Mouse (Mus musculus) small intestine, adult 2 months (tissue): ENCODE data around the gene Ndufaf3. TPM values are rescaled to one million over a fixed set of nuclear protein-coding genes. Genes with fewer than 3 reads are reported as not detected.
A peak's percentile ranks its signal among the peaks of the same experiment; 100 is the strongest.

ENCODE experiments used
- H3K27ac ChIP-seq: fragments of 200-500 bp; 2 replicates; pipeline ENCODE4 v1.5.1; 2012; ENCODE audit warnings: low read depth, low read length, control low read depth, inconsistent platforms; ENCODE audit not compliant: insufficient read depth
- H3K27me3 ChIP-seq: fragments of 200-500 bp; 2 replicates; pipeline ENCODE4 v1.6.1; 2012; ENCODE audit warnings: mild to moderate bottlenecking, moderate library complexity, low read length, inconsistent platforms; ENCODE audit not compliant: control insufficient read depth, insufficient read depth
- H3K36me3 ChIP-seq: fragments of 200-500 bp; 2 replicates; pipeline ENCODE4 v1.6.1; 2012; ENCODE audit warnings: mild to moderate bottlenecking, low read length, control low read depth, inconsistent platforms; ENCODE audit not compliant: control insufficient read depth, insufficient read depth
- H3K4me1 ChIP-seq: fragments of 200-500 bp; 2 replicates; pipeline ENCODE4 v1.6.1; 2012; ENCODE audit warnings: low read length, inconsistent platforms, mixed read lengths; ENCODE audit not compliant: control insufficient read depth, insufficient read depth, insufficient read length
- H3K4me3 ChIP-seq: fragments of 200-500 bp; 2 replicates; pipeline ENCODE4 v1.5.1; 2012; ENCODE audit warnings: low read depth, mild to moderate bottlenecking, control low read depth, inconsistent platforms, low read length, moderate library complexity
- CTCF ChIP-seq: fragments of 200-500 bp; IDR thresholded peaks from 2 replicates; pipeline ENCODE4 v1.5.1; 2012; ENCODE audit warnings: low read depth, mild to moderate bottlenecking, control low read depth, inconsistent platforms, low read length, moderate library complexity, mixed read lengths; ENCODE audit not compliant: insufficient replicate concordance, insufficient read length; ENCODE audit errors: extremely low read depth
- POLR2A ChIP-seq: fragments of 200-500 bp; IDR thresholded peaks from 2 replicates; pipeline ENCODE4 v1.6.1; 2012; ENCODE audit warnings: low read depth, mild to moderate bottlenecking, control low read depth, inconsistent platforms, low read length, moderate library complexity
- WGBS: fragments of 180-500 bp; shearing (Covaris S2); methylation state at CpG from one replicate; pipeline ENCODE4 v1.1.7; 2018; 5-methylcytosine and 5-hydroxymethylcytosine counted together
- polyA plus RNA-seq: library from polyadenylated mRNA; depleted of rRNA; stranded (reverse); fragments of >200 nt; gene quantifications from 2 replicates; pipeline ENCODE4 v1.2.3, GENCODE M21; 2012

Ndufaf3 gene
- polyA plus RNA-seq, 1 experiment: 26.2 TPM

DNA sequence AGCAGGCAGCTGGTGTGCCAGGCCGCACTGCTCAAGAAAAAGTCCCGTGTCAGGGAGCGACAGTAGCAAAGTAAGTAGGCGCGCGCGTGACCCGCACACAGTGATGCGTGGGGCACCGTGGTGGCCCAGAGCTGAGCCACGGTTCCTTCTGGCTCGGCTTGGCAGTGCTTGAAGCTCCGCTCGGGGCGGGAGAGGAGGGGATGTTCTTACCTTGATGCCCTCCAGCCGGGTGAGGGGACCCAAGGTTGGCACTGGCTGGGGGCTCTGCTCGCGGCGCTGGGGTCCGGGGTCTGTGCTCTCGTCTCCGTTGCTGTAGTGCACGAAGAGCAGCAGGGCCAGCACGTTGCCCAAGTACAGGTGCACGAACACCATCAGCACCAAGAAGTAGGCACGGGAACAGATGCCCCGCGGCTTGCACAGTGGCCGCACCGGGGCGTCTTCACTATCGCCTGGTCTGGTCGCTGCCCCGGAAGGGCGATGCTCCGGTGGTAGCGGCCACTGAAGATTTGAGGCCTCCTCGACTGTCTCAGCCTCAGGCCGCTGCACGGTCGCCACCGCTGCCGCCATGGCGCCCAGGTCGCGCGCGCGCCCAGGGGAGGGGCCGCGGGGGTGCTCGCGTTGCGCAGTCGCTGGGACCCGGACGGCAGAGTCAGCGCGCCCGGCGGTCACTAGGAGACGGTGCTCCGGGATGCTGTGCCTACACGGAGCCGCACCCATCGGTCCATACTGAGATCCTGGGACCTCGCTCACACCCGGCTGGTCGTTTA lies 29.9 kb upstream of the Ndufaf3 start, which contains the start of gene P4htm:
TSS of gene P4htm (minus strand) at position 670 of the 767 bp plus-strand sequence.
- 4% methylated on average over 69 of the region's 69 CpGs for WGBS
- Histone ChIP-seq H3K36me3 (no peaks in the 10 kb centered on the region), H3K27me3 (no peaks in the 10 kb centered on the region), H3K4me1 (peaks cover 3% of the 10 kb centered on the region; the same call in 1 of the 2 replicates), H3K4me3 (peak within 1 kb of the TSS; percentile 64), H3K27ac (no peak within 1 kb of the TSS)
- no peak for TF ChIP-seq POLR2A
- no peak for TF ChIP-seq CTCF

DNA sequence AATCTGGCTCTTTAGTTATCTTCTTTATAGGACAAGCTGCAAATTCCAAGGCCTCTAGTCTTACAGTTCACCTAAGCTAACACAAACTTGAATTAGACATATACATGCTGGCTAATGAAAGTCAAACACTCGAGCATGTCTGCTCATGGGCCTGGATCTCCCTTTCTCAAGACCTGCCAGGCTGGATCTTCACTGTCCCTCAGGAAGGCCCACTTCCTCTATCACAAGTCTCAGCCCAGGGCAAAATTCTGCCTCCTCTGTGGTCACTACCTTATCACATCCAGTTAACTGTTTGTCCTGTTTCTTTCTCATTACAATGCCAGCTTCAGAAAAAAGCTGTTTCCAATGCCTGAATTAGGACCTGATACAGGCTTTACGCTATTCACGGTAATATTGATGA lies 27.1 kb upstream of the Ndufaf3 start:
- WGBS: 71% methylated on average over 3 of the region's 3 CpGs
- no peaks in the 10 kb centered on the region for H3K36me3 ChIP-seq

DNA sequence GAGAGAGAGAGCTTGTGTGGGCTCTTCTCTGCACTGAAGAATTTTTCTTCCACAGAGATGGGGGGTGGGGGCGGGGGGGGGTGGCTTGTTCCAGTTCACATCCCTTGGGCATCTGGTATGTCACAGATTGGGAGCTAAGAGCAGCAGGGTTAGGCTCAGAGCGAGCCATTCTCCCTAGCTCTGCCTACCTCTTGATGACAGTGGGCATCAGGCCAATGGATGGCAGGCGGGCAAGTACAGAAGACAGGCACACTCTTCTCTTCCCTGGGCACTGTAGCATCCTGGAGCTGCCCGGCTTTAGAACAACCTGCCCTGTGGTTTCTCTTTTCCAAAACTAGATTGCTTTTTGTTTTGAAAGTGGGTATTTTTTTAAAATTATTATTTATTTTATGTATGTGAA lies 24.2 kb upstream of the Ndufaf3 start:
- no peak overlapping the region for H3K27ac ChIP-seq
- 84% methylated on average over 4 of the region's 4 CpGs for WGBS
- no peaks in the 10 kb centered on the region for H3K36me3 ChIP-seq
- TF ChIP-seq CTCF (no peak), POLR2A (no peak)
- no peaks in the 10 kb centered on the region for H3K4me1 ChIP-seq
- no peak overlapping the region for H3K4me3 ChIP-seq
- no peaks in the 10 kb centered on the region for H3K27me3 ChIP-seq

More for the DNA sequence above, 27.1 kb upstream of the Ndufaf3 start:
- no peak overlapping the region for H3K4me3 ChIP-seq
- H3K4me1 ChIP-seq: peaks cover 3% of the 10 kb centered on the region; the same call in 1 of the 2 replicates
- no peak for TF ChIP-seq CTCF
- TF ChIP-seq POLR2A: no peak
- no peak overlapping the region for H3K27ac ChIP-seq
- no peaks in the 10 kb centered on the region for H3K27me3 ChIP-seq

DNA sequence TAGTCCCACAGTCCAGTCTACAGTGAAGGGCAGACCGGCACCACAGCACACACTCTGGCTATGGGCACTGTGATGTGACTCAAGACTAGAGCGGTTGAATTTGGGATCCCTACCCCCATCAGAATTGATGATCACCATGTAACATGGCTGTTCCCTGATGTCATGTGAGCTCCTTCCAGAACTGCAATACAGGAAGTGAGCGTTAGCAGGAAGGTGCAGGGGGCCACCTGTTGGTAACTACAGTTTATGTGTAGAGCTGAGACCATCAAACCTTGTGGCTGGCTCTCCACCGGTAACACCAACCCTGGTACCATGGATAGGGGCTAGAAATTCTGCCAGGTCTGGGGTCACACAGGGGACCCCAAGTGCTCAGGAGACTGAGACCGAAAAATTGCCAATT lies 22.0 kb upstream of the Ndufaf3 start:
- 72% methylated on average over 5 of the region's 5 CpGs for WGBS
- Histone ChIP-seq H3K27ac (no peak overlapping the region), H3K4me1 (no peaks in the 10 kb centered on the region), H3K27me3 (no peaks in the 10 kb centered on the region), H3K36me3 (no peaks in the 10 kb centered on the region), H3K4me3 (no peak overlapping the region)
- TF ChIP-seq CTCF (no peak), POLR2A (no peak)

DNA sequence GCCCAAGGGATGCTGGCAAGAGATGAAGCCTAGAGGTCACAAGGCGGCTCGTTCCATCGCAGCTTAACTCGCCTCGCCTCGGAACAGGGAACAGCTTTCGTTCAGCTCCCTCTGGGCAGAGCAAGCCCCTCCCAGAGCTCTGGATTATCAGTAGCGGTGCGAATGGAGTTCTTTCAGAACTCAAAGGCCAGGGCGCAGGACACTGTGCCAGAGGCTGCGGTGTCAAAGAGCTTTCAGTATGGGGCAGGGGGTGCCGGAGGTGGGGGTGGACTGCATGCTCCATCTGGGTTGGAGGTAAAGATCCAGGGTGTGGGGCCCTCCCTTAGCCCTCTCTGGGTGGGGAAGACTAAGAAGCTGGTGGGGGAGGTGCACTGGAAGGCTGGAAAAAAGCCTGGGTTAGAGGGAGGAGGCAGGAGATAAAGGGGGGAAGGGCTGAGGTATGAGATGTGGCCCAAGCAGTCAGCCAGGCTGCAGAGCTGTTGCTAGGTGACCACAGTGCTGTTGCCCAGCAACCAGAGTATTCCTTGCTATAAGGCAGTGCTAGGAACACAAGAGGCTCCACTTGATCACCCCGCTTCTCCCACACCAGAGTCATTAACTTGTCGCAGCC lies 20.4 kb upstream of the Ndufaf3 start:
- 43% methylated on average over 14 of the region's 14 CpGs for WGBS

DNA sequence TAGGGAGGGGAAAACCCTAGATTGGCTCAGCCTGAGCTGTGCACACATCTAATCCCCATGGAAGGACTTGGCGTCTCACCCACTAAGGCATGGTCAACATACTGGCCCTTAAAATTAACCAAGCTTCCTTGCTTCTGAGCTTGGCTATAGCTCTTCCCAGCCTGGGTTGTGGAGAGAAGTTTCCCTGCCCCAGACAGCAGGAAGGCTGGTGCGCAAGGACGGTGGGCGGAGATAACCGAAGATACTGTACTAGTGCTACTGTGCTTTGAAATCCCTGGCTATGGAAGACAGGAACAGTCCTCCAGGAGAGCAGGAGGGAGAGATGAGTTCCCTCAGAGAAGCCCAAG lies 12.1 kb upstream of the Ndufaf3 start:
- Histone ChIP-seq H3K4me1 (peaks cover 5% of the 10 kb centered on the region), H3K36me3 (no peaks in the 10 kb centered on the region), H3K27me3 (no peaks in the 10 kb centered on the region), H3K4me3 (peak overlapping the region; percentile 90), H3K27ac (peak overlapping the region; percentile 32; the same call in 1 of the 2 replicates)
- TF ChIP-seq POLR2A: no peak
- 26% methylated on average over 5 of the region's 5 CpGs for WGBS

More for the DNA sequence above, 20.4 kb upstream of the Ndufaf3 start:
- TF ChIP-seq CTCF: no peak
- no peak for TF ChIP-seq POLR2A
- no peak overlapping the region for H3K4me3 ChIP-seq
- H3K27me3 ChIP-seq: no peaks in the 10 kb centered on the region
- H3K36me3 ChIP-seq: no peaks in the 10 kb centered on the region
- H3K4me1 ChIP-seq: no peaks in the 10 kb centered on the region
- no peak overlapping the region for H3K27ac ChIP-seq

DNA sequence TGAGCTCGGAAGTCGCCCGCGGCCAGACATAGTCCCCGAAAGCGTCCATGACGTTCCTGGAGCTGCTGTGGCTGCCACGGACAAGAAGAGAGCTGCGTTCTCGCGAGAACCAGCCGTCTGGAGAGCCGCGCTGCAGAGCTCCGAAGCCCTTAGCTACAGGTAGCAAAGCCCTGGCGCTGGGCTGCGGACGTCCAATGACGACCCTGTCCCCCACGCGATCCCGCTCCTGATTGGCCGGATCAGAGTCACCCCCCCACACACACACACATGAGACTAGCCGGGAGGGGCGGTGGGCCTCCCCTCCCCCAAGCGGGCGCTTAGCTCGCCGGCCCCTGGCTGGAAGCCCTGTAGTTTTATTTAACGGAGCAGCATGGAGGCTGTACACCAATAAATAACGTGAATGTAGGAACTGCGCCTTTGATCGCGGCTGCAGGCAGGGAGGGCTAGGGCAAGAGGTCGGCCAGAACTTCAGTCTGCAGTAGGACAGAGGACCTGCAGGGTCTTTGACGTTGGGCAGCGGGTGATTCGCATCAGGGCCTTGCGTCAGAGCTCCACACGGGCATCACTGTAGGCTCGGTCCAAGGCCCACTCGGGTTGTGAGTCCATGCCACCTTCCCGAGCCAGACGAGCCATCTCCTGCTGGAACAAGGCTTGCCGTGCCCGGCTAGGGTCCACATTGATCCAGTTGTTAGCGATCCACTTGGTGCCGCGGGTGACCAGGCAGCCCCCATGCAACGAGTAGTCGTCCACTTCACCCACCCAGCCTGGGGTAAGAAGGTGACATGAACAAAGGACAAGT lies 11.5 kb upstream of the Ndufaf3 start, which contains the start of gene Wdr6:
TSS of gene Wdr6 (minus strand) at position 195 of the 799 bp plus-strand sequence.
- H3K27ac ChIP-seq: peak within 1 kb of the TSS; percentile 40
- H3K4me3 ChIP-seq: peak within 1 kb of the TSS; percentile 90
- TF ChIP-seq POLR2A (peak; percentile 50; the same call in 1 of the 2 replicates), CTCF (no peak)
- 4% methylated on average over 51 of the region's 51 CpGs for WGBS
- H3K4me1 ChIP-seq: peaks cover 5% of the 10 kb centered on the region
- no peaks in the 10 kb centered on the region for H3K36me3 ChIP-seq
- H3K27me3 ChIP-seq: no peaks in the 10 kb centered on the region
